Mouse (Mus musculus) liver, postnatal 0 days (tissue): Measurements from ENCODE around the gene Tmem62.

Experiments
- CTCF ChIP-seq: sonication (generic); IDR thresholded peaks from 2 replicates; pipeline ENCODE4 v1.5.1; 2016; ENCODE audit warnings: antibody characterized with exemption, low read depth
- EP300 ChIP-seq: IDR thresholded peaks from 2 replicates; pipeline ENCODE4 v1.6.1; 2016; ENCODE audit warnings: antibody characterized with exemption, low read depth, mild to moderate bottlenecking

- no peak for TF ChIP-seq CTCF
- TF ChIP-seq EP300 = no peak
These were observed 31.3 kb downstream of the Tmem62 start, which contains the start of gene Ccndbp1 for GRCm38 (mm10) chr2:121007925-121008663.
